Mouse (Mus musculus) cerebellum, adult 2 months (tissue): ENCODE measurements around the gene Pdzd2. TPM values are rescaled to one million over a fixed set of nuclear protein-coding genes. Genes with fewer than 3 reads are reported as not detected.

Experiments
- DNase-seq, 2 experiments: peaks; one replicate each; pipeline ENCODE4 v3.0.0; 2021
- H3K27ac ChIP-seq: fragments of 200-500 bp; 2 replicates; pipeline ENCODE4 v1.5.1; 2012; ENCODE audit warnings: low read length, control low read depth, inconsistent platforms; ENCODE audit not compliant: insufficient read depth
- H3K27me3 ChIP-seq: fragments of 200-500 bp; 2 replicates; pipeline ENCODE4 v1.6.1; 2012; ENCODE audit warnings: inconsistent platforms, mild to moderate bottlenecking, low read length, moderate library complexity; ENCODE audit not compliant: control insufficient read depth, insufficient read depth
- H3K4me1 ChIP-seq: fragments of 200-500 bp; 2 replicates; pipeline ENCODE4 v1.6.1; 2011; ENCODE audit warnings: low read length; ENCODE audit not compliant: control insufficient read depth, insufficient read depth
- H3K4me3 ChIP-seq: fragments of 200-500 bp; replicated peaks from 2 replicates; pipeline ENCODE3; 2011; ENCODE audit warnings: mild to moderate bottlenecking, low read depth, low read length, control low read depth; ENCODE audit not compliant: insufficient read depth
- CTCF ChIP-seq: fragments of 200-500 bp; IDR thresholded peaks from 2 replicates; pipeline ENCODE4 v1.5.1; 2011; ENCODE audit warnings: low read depth, mild to moderate bottlenecking, control low read depth, low read length, moderate library complexity, borderline replicate concordance; ENCODE audit not compliant: insufficient read depth
- POLR2A ChIP-seq: fragments of 200-500 bp; IDR thresholded peaks from 2 replicates; pipeline ENCODE4 v1.6.1; 2011; ENCODE audit warnings: low read length, control low read depth, borderline replicate concordance; ENCODE audit not compliant: insufficient read depth
- WGBS: fragments of 180-500 bp; shearing (Covaris S2); methylation state at CpG from one replicate; pipeline ENCODE4 v1.1.7; 2018; 5-methylcytosine and 5-hydroxymethylcytosine counted together
- polyA plus RNA-seq: library from polyadenylated mRNA; depleted of rRNA; stranded (reverse); fragments of >200 nt; gene quantifications from 2 replicates; pipeline ENCODE4 v1.2.3, GENCODE M21; 2012

The Pdzd2 gene
- polyA plus RNA-seq, 1 experiment = 6.3 TPM

DNA sequence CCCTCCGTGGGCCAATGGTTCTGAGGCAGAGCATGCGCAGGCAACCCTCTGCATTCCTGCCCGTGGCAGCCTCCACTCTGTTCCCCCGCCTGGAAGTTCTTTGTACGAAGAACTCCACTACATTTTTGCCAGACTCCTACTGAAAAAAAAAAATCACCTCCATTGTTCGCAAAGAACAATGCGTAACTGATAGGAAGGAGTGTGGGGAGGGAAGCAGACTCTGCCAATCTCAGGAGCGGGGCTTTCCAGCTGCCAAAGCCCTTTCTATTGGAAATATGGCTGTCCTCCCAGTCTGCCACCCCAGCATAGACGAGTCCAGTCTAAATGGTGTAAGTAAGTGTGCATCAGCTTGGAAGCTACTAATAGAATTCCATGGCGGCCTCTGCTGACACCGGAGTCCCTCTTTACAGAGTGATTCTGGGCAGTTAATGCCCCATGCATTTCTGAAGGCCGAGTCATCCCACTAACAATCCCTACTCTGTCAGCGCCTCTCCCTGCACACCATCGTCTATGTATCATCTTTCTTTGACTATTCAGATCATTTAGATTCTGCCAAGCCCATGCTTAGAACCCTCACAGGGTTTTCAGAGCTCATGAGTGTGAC is 221.3 kb downstream of the Pdzd2 start:
- Histone ChIP-seq H3K27me3 (no peaks in the 10 kb centered on the region; the same call in 1 of the 2 replicates), H3K27ac (no peak overlapping the region), H3K4me1 (no peaks in the 10 kb centered on the region; the same call in 1 of the 2 replicates), H3K4me3 (no peak overlapping the region)
- 35% methylated on average over 14 of the region's 14 CpGs for WGBS
- no peak for DNase-seq
- no peak for TF ChIP-seq CTCF
- TF ChIP-seq POLR2A = no peak

- Histone ChIP-seq H3K27me3 (no peaks in the 10 kb centered on the region; the same call in 1 of the 2 replicates), H3K4me3 (no peak overlapping the region), H3K4me1 (no peaks in the 10 kb centered on the region; the same call in 1 of the 2 replicates), H3K27ac (no peak overlapping the region)
- TF ChIP-seq CTCF = no peak
- no peak for TF ChIP-seq POLR2A
- 72% methylated on average over 9 of the region's 9 CpGs for WGBS
- DNase-seq = no peak
These were observed 222.4 kb downstream of the Pdzd2 start for GRCm38 (mm10) chr15:12517314-12517813.

- no peak for DNase-seq
- no peaks in the 10 kb centered on the region; the same call in 1 of the 2 replicates for H3K27me3 ChIP-seq
- H3K4me3 ChIP-seq = no peak overlapping the region
- no peaks in the 10 kb centered on the region; the same call in 1 of the 2 replicates for H3K4me1 ChIP-seq
- H3K27ac ChIP-seq = no peak overlapping the region
- WGBS = 68% methylated on average over 9 of the region's 9 CpGs
- TF ChIP-seq POLR2A (no peak), CTCF (no peak)
These were observed 224.4 kb downstream of the Pdzd2 start for GRCm38 (mm10) chr15:12515272-12515844.

- no peak overlapping the region for H3K27ac ChIP-seq
- H3K4me3 ChIP-seq = no peak overlapping the region
- TF ChIP-seq CTCF = no peak
- 18% methylated on average over 9 of the region's 9 CpGs for WGBS
- no peaks in the 10 kb centered on the region; the same call in 1 of the 2 replicates for H3K4me1 ChIP-seq
- no peaks in the 10 kb centered on the region; the same call in 1 of the 2 replicates for H3K27me3 ChIP-seq
- DNase-seq = no peak
These were observed 226.2 kb downstream of the Pdzd2 start for GRCm38 (mm10) chr15:12513526-12513925.

GRCm38 (mm10) chr15:12508765-12509377 is 230.9 kb downstream of the Pdzd2 start:
- Histone ChIP-seq H3K4me1 (no peaks in the 10 kb centered on the region), H3K27ac (no peak overlapping the region), H3K27me3 (no peaks in the 10 kb centered on the region), H3K4me3 (no peak overlapping the region)
- 96% methylated on average over 10 of the region's 10 CpGs for WGBS
- no peak for TF ChIP-seq CTCF
- no peak for TF ChIP-seq POLR2A
- no peak for DNase-seq

- Histone ChIP-seq H3K4me1 (no peaks in the 10 kb centered on the region), H3K27me3 (no peaks in the 10 kb centered on the region), H3K27ac (no peak overlapping the region), H3K4me3 (no peak overlapping the region)
- WGBS = 82% methylated on average over 4 of the region's 4 CpGs
- TF ChIP-seq POLR2A = no peak
- DNase-seq = no peak
These were observed 232.2 kb downstream of the Pdzd2 start for GRCm38 (mm10) chr15:12507523-12507922.

DNA sequence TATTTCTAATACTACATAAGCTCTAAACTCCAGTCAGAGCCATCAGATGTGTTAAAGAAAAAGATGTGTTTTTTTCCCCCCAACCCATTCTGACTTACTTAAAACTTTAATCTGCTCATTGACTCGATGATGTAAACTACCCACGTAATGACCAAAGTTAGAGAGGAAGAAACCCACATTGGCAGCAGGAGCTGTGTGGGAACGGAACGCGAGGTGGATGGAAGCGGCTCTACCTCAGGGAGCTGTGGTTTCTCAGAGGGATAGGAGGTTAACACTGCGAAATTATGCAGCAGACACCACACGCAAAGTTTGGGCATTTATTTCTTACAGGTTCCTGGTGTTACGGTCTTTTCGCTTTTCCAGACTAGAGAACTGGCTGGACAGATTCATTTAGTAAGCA is 233.2 kb downstream of the Pdzd2 start:
- no peak for TF ChIP-seq POLR2A
- TF ChIP-seq CTCF = no peak
- H3K4me1 ChIP-seq = no peaks in the 10 kb centered on the region
- H3K27ac ChIP-seq = no peak overlapping the region
- DNase-seq = no peak
- no peaks in the 10 kb centered on the region for H3K27me3 ChIP-seq
- no peak overlapping the region for H3K4me3 ChIP-seq
- 69% methylated on average over 10 of the region's 10 CpGs for WGBS

DNA sequence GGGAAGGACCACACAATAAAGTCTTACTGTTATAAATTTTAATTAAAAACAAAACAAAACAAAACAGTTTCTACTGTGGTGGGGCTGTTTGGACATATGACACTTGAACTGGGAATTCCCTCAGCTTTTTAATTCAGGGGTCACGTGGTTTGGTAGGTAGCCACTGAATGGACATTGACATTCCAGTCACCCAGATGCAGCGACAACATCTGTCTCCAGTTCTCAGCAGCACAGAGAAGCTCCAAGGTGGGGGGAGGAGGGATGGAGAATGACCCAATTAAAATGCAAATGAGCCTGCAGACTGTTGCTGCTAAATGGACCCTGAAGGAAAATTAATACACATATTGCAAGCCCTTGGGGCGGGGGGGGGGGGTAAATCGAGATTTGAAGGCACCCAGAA is 233.6 kb downstream of the Pdzd2 start:
- WGBS = 21% methylated on average over 4 of the region's 4 CpGs
- no peak for DNase-seq
- Histone ChIP-seq H3K4me3 (no peak overlapping the region), H3K27ac (no peak overlapping the region), H3K4me1 (no peaks in the 10 kb centered on the region), H3K27me3 (no peaks in the 10 kb centered on the region)
- TF ChIP-seq CTCF (no peak), POLR2A (no peak)

GRCm38 (mm10) chr15:12505556-12505955 is 234.2 kb downstream of the Pdzd2 start:
- no peak for DNase-seq
- H3K27me3 ChIP-seq = no peaks in the 10 kb centered on the region
- no peaks in the 10 kb centered on the region for H3K4me1 ChIP-seq
- WGBS = 53% methylated on average over 11 of the region's 11 CpGs
- no peak for TF ChIP-seq POLR2A
- no peak for TF ChIP-seq CTCF
- no peak overlapping the region for H3K27ac ChIP-seq
- H3K4me3 ChIP-seq = no peak overlapping the region
